Mouse (Mus musculus) embryonic facial prominence, embryonic 15.5 days (tissue): ENCODE data around the gene Slc3a1. TPM values are rescaled to one million over a fixed set of nuclear protein-coding genes. Genes with fewer than 3 reads are reported as not detected.

Experiments
- polyA plus RNA-seq: library from polyadenylated mRNA; unstranded; fragments of >200 nt; fragmentation: Nextera tagmentation; extraction: Ambion mirVana; gene quantifications from 2 replicates; pipeline ENCODE4 v1.2.1, GENCODE M21; 2015

Slc3a1 gene
- polyA plus RNA-seq, 1 experiment from 2014 or later, result 0.21 TPM

Other genes with a start within 250 kb of the Slc3a1 start
- 33.6 and 34.3 TPM in 2 replicates for gene Lrpprc, start 237.6 kb upstream of the Slc3a1 start, polyA plus RNA-seq
- 72.0 and 79.6 TPM in 2 replicates for gene Ppm1b, start 71.6 kb upstream of the Slc3a1 start, polyA plus RNA-seq
- gene Prepl, start 61.9 kb downstream of the Slc3a1 start, polyA plus RNA-seq, result 31.9 and 35.4 TPM in 2 replicates
- gene Camkmt, start 62.2 kb downstream of the Slc3a1 start, polyA plus RNA-seq, result 11.0 and 12.8 TPM in 2 replicates